Mouse (Mus musculus) fibroblast of lung, adult 2 months (primary cell): ENCODE results near the gene Rnf151.
"Not testable (repeated sequence)": the region's sequence is repeated elsewhere in the genome, so short reads cannot be mapped to it uniquely, and the experiment has no call there.

ENCODE experiments used
- DNase-seq: peaks from one replicate; pipeline ENCODE4 v3.0.0-alpha.2; 2011; ENCODE audit warnings: low read depth

Gene Rnf151

GRCm38 (mm10) chr17:24667416-24667815, 50.4 kb downstream of the Rnf151 start:
- no peak for DNase-seq

- DNase-seq: not testable (repeated sequence)
Measured at GRCm38 (mm10) chr17:24667011-24667410, 50.9 kb downstream of the Rnf151 start.
